Mouse (Mus musculus) midbrain, embryonic 14.5 days (tissue): ENCODE measurements around the gene Doc2a. TPM values are rescaled to one million over a fixed set of nuclear protein-coding genes. Genes with fewer than 3 reads are reported as not detected.
A peak's percentile ranks its signal among the peaks of the same experiment; 100 is the strongest.

ENCODE experiments used
- ATAC-seq: fragments of 200-750 bp; cut with Nextera tagmentation; 2 replicates; pipeline ENCODE4 v1.8.0; 2017; ENCODE audit warnings: moderate number of reproducible peaks, moderate library complexity; ENCODE audit not compliant: low FRiP score, low TSS enrichment
- DNase-seq: peaks from one replicate; pipeline ENCODE4 v3.0.0-alpha.2; 2015
- H3K27ac ChIP-seq: fragments of 300-500 bp; sonication (generic); replicated peaks from 2 replicates; pipeline ENCODE4 v1.5.1; 2014; ENCODE audit warnings: mild to moderate bottlenecking, low read depth, low read length, moderate library complexity
- H3K27me3 ChIP-seq: fragments of 300-500 bp; sonication (generic); 2 replicates; pipeline ENCODE4 v1.6.1; 2014; ENCODE audit warnings: low read length, control low read depth, mixed read lengths; ENCODE audit not compliant: control insufficient read depth, insufficient read depth
- H3K36me3 ChIP-seq: fragments of 300-500 bp; sonication (generic); 2 replicates; pipeline ENCODE4 v1.6.1; 2014; ENCODE audit warnings: low read length, control low read depth; ENCODE audit not compliant: control insufficient read depth, insufficient read depth
- H3K4me1 ChIP-seq: fragments of 300-500 bp; sonication (generic); 2 replicates; pipeline ENCODE4 v1.6.1; 2014; ENCODE audit warnings: mild to moderate bottlenecking, antibody characterized with exemption, low read length, control low read depth; ENCODE audit not compliant: control insufficient read depth, insufficient read depth
- H3K4me2 ChIP-seq: fragments of 300-500 bp; sonication (generic); 2 replicates; pipeline ENCODE4 v1.6.1; 2014; ENCODE audit warnings: mild to moderate bottlenecking, low read length, moderate library complexity
- H3K4me3 ChIP-seq: fragments of 300-500 bp; sonication (generic); replicated peaks from 2 replicates; pipeline ENCODE4 v1.5.1; 2014; ENCODE audit warnings: low read depth, low read length
- H3K9ac ChIP-seq: fragments of 300-500 bp; sonication (generic); replicated peaks from 2 replicates; pipeline ENCODE4 v1.6.1; 2014; ENCODE audit warnings: mild to moderate bottlenecking, low read length, moderate library complexity
- H3K9me3 ChIP-seq: fragments of 300-500 bp; sonication (generic); 2 replicates; pipeline ENCODE4 v1.6.1; 2016; ENCODE audit warnings: low read length, control low read depth, mixed read lengths; ENCODE audit not compliant: control insufficient read depth
- WGBS: fragments of 180-500 bp; shearing (Covaris S2); extraction: QIAGEN DNeasy Blood & Tissue Kit; methylation state at CpG from one replicate; pipeline ENCODE4 v1.1.7; 2014; 5-methylcytosine and 5-hydroxymethylcytosine counted together
- polyA plus RNA-seq: library from polyadenylated mRNA; unstranded; fragments of >200 nt; fragmentation: Nextera tagmentation; extraction: Ambion mirVana; gene quantifications from 2 replicates; pipeline ENCODE4 v1.2.1, GENCODE M21; 2014

Gene Doc2a
- polyA plus RNA-seq, 1 experiment from 2014 or later, result 9.7 TPM

DNA sequence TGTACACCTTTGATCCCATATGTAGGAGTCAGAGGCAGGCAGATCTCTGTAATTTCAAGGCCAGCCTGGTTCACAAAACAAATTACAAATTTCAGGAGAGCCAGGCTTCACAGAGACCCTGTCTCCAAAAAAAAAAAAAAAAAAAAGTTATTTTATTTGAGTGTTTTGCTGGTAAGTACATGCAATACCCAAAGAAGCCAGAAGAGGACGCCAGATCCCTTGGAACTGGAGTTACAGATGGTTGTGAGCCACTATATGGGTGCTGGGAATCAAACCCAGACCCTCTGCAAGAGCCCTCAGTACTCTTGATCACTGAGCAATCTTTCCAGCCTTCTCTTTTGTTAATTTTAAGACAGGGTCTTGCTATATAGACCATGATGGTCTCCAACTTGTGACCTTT, 28.4 kb upstream of the Doc2a start:
- peaks cover 8% of the 10 kb centered on the region; the same call in 1 of the 2 replicates for H3K4me1 ChIP-seq
- ATAC-seq (no peak), DNase-seq (no peak)
- no peak overlapping the region for H3K27ac ChIP-seq
- no peaks in the 10 kb centered on the region for H3K36me3 ChIP-seq
- no peak overlapping the region for H3K4me2 ChIP-seq
- WGBS, result 33% methylated on average over 1 of the region's 1 CpGs
- no peak overlapping the region for H3K4me3 ChIP-seq
- no peaks in the 10 kb centered on the region for H3K27me3 ChIP-seq
- H3K9ac ChIP-seq, result no peak overlapping the region
- no peaks in the 10 kb centered on the region for H3K9me3 ChIP-seq

DNA sequence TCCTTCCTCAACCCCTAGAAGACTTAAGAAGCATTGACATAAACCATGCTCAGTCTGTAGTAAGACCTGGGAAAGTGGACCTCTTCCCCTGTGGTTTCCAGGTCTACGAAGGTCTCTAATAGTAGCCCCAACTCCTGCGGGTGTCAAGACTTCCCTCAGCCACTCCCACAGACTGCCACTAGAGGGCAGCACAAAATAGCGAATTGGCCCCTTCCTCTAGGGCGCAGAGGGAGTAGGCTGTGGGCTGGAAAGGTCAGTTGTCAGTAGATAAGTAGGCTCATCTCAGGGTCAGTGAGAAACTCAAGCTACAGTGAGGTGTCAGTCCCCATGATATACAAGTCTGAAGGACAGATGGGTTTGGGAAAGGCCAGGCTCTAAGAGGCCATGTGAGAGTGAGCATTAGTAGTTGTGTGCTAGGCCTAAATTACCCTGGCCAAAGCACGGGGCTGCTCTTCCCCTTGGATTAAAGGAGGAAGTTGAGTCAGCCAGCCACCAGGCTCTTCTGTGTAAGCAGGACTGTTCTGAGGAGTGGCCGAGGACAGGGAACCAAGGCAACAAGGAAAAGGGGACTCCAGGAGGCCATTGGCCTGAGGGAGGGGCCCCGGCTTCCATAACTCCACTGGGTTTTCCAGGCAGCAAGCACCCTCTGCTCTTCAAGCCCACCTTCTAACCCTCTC, 25.2 kb upstream of the Doc2a start:
- Histone ChIP-seq H3K9ac (peak overlapping the region; percentile 73), H3K27ac (peak overlapping the region; percentile 91), H3K36me3 (0 out of 2 replicates have a peak, but pooled peaks cover 6% of the 10 kb centered on the region), H3K4me2 (peak overlapping the region; percentile 66), H3K4me3 (peak overlapping the region; percentile 67; the same call in 1 of the 2 replicates), H3K27me3 (no peaks in the 10 kb centered on the region), H3K9me3 (no peaks in the 10 kb centered on the region), H3K4me1 (peaks cover 27% of the 10 kb centered on the region)
- peak; percentile 92 for DNase-seq
- 24% methylated on average over 7 of the region's 7 CpGs for WGBS
- no peak for ATAC-seq

DNA sequence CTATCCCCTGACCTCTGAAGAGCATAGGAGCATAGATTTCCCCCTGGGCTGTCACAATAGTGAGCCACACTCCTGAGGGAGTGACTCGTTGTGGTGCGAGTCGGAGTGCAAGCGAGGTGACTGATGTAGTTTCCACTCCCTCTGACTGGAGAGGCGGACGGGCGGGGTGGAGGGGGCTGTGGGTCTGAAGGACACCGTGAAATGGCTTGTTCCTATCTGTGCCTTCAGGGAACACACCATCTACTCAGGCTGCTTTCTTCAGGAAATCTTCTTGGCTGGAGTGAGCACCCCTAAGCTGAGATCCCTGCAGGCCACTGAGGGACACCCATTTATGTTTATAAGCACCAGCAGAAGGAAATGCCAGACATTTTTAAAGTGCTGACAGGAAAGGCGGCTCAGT, 24.5 kb upstream of the Doc2a start:
- DNase-seq (peak; percentile 47), ATAC-seq (0 out of 2 replicates have a peak, but pooled peaks have one; percentile 16)
- peak overlapping the region; percentile 91 for H3K27ac ChIP-seq
- no peaks in the 10 kb centered on the region for H3K9me3 ChIP-seq
- H3K9ac ChIP-seq, result peak overlapping the region; percentile 73
- 7% methylated on average over 9 of the region's 9 CpGs for WGBS
- H3K4me3 ChIP-seq, result peak overlapping the region; percentile 67
- H3K36me3 ChIP-seq, result peaks cover 11% of the 10 kb centered on the region; the same call in 1 of the 2 replicates
- H3K4me2 ChIP-seq, result peak overlapping the region; percentile 66
- peaks cover 27% of the 10 kb centered on the region for H3K4me1 ChIP-seq
- H3K27me3 ChIP-seq, result no peaks in the 10 kb centered on the region

DNA sequence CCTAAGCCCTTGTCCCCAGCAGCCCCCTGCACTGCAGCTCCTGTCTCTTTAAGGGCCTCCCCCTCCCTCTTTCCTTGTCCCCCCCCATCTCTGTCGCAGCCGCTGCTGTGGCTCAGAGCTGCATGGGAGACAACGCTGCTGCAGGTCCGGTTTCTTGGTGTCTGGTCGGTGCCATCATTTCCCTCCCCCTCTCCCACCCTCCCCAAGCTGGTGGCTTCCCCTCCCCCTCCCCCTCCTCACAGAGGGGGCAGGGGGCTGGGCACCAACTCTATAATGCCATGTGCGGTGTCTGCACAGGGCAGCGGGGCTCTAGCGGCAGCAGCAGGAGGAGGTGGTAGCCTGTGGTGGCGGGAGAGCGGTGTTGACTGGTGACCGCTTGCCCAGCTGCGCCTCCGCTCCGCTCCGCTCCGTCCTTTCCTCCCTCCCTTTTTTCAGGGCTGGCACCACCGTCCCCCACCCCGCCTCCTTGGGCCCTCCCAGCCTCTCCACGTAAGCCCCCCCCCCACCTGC, 24.0 kb upstream of the Doc2a start:
- ATAC-seq, result peak; percentile 81
- under 1% methylated on average over 18 of the region's 19 CpGs for WGBS

DNA sequence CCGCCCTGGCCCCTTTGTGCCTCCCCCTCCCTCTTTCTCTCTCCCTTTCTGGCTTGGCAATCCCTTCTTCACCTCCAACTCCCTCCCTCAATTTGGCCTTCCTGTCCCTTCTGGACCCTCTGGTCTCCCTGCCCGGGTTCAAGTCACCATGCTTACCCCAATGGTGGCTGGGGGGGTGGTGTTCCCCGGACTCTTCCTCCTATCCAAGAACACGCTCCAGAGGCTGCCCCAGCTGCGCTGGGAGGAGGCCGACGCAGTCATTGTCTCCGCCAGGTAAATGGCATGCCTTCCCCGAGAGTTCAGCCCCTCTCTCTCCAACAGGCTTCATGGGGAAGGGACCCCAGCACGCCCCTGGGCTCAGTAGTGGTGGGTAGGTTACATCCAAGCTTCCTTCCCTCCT, 23.3 kb upstream of the Doc2a start:
- Histone ChIP-seq H3K9me3 (no peaks in the 10 kb centered on the region), H3K27me3 (no peaks in the 10 kb centered on the region), H3K27ac (peak overlapping the region; percentile 91), H3K4me1 (peaks cover 27% of the 10 kb centered on the region), H3K9ac (peak overlapping the region; percentile 73), H3K4me3 (peak overlapping the region; percentile 67), H3K36me3 (peaks cover 17% of the 10 kb centered on the region), H3K4me2 (peak overlapping the region; percentile 66)
- WGBS, result 7% methylated on average over 10 of the region's 10 CpGs
- ATAC-seq (peak; percentile 16; the same call in 1 of the 2 replicates), DNase-seq (peak; percentile 46)

More for the DNA sequence above, 24.0 kb upstream of the Doc2a start:
- H3K9me3 ChIP-seq, result no peaks in the 10 kb centered on the region
- H3K4me2 ChIP-seq, result peak overlapping the region; percentile 66
- H3K4me3 ChIP-seq, result peak overlapping the region; percentile 67
- H3K4me1 ChIP-seq, result peaks cover 27% of the 10 kb centered on the region
- H3K27ac ChIP-seq, result peak overlapping the region; percentile 91
- peak; percentile 82 for DNase-seq
- peaks cover 11% of the 10 kb centered on the region; the same call in 1 of the 2 replicates for H3K36me3 ChIP-seq
- H3K9ac ChIP-seq, result peak overlapping the region; percentile 73
- no peaks in the 10 kb centered on the region for H3K27me3 ChIP-seq

DNA sequence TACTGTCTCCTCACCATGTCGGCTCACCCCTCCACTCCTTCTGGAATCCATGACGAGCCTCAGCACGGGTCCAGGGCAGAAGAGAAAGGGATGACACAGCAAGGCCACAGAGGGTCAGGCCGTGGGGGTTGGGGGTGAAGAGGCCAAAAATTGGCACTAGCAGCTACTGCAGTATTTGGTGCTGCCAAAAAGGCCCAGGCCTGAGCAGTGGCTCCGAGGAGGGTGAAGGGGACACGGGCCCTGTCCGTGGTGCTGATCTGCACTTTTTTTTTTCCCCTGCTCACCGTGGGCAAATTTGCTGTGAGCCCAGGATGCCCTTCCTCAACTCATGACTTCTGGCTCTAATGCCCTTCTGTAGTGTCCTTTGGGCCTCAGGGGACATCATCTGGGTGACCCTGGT, 21.8 kb upstream of the Doc2a start:
- H3K4me3 ChIP-seq, result peak overlapping the region; percentile 67; the same call in 1 of the 2 replicates
- 24% methylated on average over 8 of the region's 8 CpGs for WGBS
- H3K9ac ChIP-seq, result peak overlapping the region; percentile 14; the same call in 1 of the 2 replicates

DNA sequence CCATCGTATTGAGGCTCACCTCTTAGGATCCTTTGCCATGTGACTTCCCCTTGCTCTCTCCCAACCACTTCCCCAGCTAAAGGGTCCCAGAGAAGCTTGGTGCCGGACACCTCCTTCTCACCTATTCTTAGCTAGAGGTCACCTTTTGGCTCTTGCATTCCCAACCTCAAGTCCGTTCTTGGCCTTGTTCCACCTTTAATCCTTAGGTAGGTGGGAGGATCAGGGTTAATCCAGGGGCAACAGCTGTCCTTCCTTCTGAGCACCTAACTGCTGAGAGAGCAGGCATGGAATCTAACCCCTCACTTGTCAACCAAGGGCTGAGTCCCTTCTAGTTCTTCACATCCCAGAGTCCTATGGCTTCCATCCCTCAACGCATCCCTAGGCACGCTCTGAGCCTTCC, 21.3 kb upstream of the Doc2a start:
- H3K9me3 ChIP-seq, result no peaks in the 10 kb centered on the region
- DNase-seq (no peak), ATAC-seq (no peak)
- WGBS, result 81% methylated on average over 5 of the region's 5 CpGs
- peak overlapping the region; percentile 66 for H3K4me2 ChIP-seq
- no peak overlapping the region for H3K27ac ChIP-seq
- no peak overlapping the region for H3K4me3 ChIP-seq
- H3K4me1 ChIP-seq, result peaks cover 27% of the 10 kb centered on the region
- no peak overlapping the region; the same call in 1 of the 2 replicates for H3K9ac ChIP-seq
- peaks cover 28% of the 10 kb centered on the region for H3K36me3 ChIP-seq
- H3K27me3 ChIP-seq, result no peaks in the 10 kb centered on the region

More for the DNA sequence above, 21.8 kb upstream of the Doc2a start:
- Histone ChIP-seq H3K36me3 (peaks cover 23% of the 10 kb centered on the region), H3K27me3 (no peaks in the 10 kb centered on the region), H3K27ac (no peak overlapping the region), H3K9me3 (no peaks in the 10 kb centered on the region), H3K4me2 (peak overlapping the region; percentile 66), H3K4me1 (peaks cover 27% of the 10 kb centered on the region)
- DNase-seq (no peak), ATAC-seq (no peak)

DNA sequence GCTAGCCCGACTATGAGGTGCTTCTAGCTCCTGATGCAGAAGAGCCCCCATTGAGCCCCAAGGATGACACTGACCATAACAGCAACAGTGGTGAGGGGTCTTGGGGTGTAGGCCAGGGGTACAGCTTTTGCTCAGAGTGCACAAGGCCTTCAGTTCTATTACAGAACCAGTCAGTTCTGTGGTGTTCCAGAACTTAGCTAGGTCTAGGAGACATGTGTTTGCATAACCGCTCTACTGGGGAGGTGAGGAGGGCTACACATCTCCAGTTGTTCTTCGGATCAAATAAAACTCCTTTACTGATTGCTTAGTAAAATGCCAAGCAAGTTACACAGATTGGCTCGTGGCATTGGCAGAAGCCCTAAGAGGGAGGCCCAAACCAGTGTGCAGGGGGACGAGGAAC, 15.7 kb upstream of the Doc2a start, which contains the start of gene 4930451I11Rik:
Gene 4930451I11Rik (minus strand): TSS at position 101 of the 400 bp plus-strand sequence.
- WGBS, result 57% methylated on average over 5 of the region's 5 CpGs
- Histone ChIP-seq H3K9ac (no peak within 1 kb of the TSS), H3K9me3 (no peaks in the 10 kb centered on the region), H3K27ac (peak within 1 kb of the TSS; percentile 20; the same call in 1 of the 2 replicates), H3K4me2 (peak within 1 kb of the TSS; percentile 60), H3K27me3 (no peaks in the 10 kb centered on the region), H3K36me3 (peaks cover 26% of the 10 kb centered on the region), H3K4me1 (peaks cover 5% of the 10 kb centered on the region), H3K4me3 (peak within 1 kb of the TSS; percentile 25)
- no peak for DNase-seq
- ATAC-seq, result no peak
